Mouse (Mus musculus): Measurements from ENCODE around the gene Clcn2.
A peak's percentile ranks its signal among the peaks of the same experiment; 100 is the strongest.

The Clcn2 gene

DNA sequence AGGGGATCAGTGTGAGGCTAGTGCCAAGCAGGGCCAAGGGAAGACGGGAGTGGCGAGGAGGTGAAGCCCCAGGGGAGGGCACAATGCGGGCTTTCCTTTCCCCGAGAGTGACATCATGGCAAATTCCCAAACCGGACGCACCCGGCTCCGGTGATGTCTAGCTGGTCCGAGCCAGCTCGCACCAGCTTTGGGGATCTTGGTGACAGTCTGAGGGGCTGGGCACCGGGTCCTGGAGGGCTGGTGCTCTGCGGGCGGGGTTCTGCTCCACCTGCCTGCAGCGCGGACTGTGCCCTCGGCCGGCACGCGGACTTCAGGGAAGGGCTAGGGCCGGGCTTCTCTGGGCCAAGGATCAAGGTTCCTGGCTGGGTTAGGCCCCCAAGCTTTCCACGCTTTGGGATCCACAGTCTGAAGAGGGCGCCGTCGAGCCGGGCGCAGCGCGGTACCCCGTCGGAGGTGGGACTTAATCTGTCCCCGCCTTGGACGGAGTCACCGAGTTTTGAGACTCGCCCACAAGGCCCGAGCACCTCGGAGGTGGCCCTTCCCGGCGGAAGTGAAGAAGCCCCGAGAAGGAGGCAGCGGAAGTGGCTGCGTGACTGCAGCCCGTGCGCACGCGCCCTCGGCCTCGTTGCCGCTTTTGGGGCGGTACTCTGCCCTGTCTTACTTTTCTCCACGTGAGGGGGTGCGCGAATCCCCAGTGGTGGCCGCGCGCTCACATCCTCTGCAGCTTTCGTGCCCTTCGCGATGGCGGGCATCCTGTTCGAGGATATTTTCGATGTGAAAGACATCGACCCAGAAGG, at the start of gene Clcn2, which contains the start of gene Polr2h:
Gene Clcn2, minus strand, starts transcription at position 566 of the 797 bp plus-strand sequence.
Gene Polr2h, plus strand, starts transcription at position 485 of the 797 bp plus-strand sequence.
- DNase-seq (ENCODE audit: low read depth, low spot score): peak; percentile 99

DNA sequence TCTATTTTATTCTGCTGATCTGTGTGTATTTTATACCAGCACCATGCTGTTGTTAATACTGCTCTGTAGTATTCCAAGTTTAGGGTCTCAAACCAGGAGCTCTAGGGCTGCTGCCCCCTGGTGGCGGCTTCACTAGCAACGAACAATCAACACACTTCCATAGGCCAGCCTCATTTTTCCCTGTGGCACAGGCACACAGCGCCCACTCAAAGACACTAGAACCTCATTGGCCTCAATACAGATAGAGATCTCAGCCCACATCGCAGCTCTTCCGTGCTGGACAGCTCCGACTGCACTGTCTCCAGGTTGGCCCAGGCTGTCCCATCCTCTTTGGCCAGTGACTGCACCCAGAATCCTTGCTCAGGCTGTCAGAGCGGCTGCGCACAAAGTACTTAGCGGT, 47.7 kb upstream of the Clcn2 start:
- peak; percentile 94 for DNase-seq (ENCODE audit: low read depth, low spot score)

DNA sequence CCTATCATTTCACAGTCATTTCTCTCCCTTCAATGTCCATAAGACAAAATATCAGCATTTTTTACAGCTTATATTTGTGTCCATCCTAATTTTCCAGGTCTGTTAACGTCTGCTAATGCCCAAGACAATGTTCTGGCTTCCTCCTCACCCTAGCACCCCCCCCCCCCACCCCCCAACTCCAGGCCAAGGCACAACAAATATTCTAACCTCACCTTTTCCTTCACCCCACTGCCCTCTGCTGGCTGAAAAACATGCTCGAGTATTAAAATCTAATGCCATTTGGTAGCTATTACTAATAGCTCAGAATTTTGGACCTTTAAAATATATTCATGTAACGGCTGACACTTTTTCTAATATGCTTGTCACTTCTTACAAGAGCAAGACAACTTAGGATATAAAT, 44.1 kb upstream of the Clcn2 start:
- DNase-seq (ENCODE audit: low read depth, low spot score): peak; percentile 30

DNA sequence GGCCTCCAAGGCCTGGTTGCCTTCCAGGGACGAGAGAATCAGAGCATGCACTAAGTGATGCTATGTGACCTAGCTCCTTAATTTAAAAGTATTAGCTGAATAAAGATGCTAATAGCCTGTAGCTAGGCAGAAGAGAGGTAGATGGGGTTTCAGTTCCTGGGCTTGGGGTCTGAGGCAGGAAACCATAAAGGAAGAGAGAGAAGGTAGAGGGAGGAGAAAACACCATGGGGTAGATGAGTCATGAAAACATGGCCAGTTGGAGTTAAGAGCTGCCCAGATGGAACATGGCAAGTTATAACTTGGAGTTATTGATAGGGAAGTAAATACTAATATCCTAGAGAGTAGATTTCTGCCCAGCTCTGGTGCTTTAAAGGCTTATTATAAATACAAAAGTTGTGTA, 39.8 kb upstream of the Clcn2 start:
- no peak for DNase-seq (ENCODE audit: low read depth, low spot score)

DNA sequence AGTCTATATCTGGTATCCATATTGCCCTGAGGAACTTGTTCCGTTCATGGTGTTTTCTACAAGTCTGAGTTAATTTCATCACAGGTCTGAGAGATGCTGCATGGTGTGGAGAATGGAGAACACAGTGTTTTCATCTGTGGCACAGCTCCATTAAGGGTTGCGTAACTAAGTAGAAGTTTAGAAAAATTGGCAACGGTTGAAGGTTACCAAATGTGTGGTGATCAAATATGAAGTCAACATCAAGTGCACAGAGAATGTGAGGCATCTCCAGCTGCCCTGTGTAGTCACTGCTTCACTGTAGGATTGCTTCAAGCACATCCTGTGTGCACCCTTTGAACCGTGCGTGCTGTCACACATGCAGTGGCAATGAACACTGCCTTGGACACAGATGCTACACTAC, 38.5 kb upstream of the Clcn2 start:
- DNase-seq (ENCODE audit: low read depth, low spot score): no peak

DNA sequence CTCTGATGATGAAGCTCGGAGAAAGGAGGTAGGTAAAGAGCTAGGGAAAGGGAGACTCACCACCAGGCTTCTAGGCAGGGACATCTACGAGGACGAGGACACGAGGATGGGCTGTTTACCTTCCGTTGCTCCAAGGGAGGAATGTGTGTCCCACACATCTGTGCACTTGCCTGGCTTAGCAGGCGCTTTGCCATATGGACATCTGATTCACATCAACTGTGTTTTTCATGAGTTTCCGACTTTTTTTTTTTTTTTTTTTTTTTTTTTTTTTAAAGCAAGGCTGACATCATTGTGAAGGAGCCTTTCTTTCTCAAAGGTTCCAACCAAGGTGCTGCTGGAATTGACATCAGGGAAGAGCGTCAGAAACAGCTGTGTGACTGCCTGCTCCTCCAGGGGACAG, 33.0 kb upstream of the Clcn2 start:
- DNase-seq (ENCODE audit: low read depth, low spot score): no peak

DNA sequence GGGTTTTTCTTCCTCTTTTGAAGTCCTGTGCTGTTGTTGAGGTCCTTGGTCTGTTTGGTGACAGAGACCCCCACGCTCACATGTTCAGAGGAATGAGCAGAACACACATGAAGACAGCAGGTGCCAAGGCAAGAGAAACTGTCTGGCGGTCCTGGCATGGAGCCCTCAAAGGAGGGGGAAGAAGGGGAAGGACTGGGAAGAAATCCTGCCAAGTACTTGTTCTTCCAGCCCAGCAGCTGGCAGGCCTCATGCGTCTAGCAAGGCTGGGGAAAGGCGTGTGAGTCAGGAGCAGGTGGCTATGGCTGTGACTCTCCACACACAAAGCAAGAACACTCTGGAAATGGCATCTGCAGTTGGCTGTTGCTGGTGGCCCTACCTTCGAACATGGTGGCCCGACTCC, 29.1 kb upstream of the Clcn2 start:
- DNase-seq (ENCODE audit: low read depth, low spot score): no peak

DNA sequence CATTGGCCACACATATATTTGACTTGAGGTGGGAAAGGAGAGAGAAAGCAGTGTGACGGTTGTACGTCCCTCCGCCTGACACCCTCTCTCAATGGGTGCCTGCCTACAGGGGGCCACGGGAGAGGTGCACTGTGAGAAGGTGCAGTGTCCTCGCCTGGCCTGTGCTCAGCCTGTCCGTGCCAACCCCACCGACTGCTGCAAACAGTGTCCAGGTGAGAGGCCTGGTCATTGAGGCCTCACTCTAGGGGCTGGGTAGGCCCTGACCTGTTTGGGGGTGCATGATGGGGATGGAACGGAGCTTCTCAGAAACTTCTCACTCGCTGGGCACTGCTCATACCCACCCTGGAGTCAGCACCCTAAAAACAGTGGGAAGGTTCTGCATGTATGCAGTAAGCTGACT, 22.3 kb upstream of the Clcn2 start:
- no peak for DNase-seq (ENCODE audit: low read depth, low spot score)

DNA sequence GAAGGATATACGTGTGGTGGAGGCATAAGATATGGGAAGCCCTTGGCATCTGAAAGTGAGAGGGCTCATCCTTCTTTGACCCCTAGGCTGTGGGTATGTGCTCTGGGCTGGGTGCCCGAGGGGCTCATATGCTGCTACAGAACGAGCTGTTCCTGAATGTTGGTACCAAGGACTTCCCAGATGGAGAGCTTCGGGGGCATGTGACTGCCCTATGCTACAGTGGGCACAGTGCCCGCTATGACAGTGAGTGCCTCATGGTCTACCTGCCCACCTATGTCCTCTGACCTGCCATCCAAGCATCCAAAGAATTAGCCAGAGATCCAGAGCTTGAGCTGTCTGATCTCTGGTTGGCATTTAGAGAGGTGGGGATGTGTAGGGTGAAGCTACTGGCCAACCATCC, 19.3 kb upstream of the Clcn2 start:
- no peak for DNase-seq (ENCODE audit: low read depth, low spot score)

DNA sequence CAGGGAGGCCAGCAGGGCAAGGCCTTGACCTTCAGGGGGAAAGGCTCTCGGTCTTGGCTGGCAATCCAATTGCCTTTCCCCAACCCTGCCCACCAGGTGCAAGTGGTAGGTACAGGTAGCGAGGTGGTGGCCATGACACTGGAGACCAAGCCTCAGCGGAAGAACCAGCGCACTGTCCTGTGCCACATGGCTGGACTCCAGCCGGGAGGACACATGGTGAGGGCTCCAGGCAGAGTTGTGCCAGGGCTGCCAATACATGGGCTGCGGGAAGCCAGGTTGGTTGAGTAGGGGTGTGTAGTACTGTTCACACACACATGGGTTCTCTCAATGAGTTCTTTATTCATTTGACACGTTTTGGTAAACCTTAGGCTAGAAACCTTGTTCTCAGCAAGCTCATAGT, 18.6 kb upstream of the Clcn2 start:
- no peak for DNase-seq (ENCODE audit: low read depth, low spot score)

DNA sequence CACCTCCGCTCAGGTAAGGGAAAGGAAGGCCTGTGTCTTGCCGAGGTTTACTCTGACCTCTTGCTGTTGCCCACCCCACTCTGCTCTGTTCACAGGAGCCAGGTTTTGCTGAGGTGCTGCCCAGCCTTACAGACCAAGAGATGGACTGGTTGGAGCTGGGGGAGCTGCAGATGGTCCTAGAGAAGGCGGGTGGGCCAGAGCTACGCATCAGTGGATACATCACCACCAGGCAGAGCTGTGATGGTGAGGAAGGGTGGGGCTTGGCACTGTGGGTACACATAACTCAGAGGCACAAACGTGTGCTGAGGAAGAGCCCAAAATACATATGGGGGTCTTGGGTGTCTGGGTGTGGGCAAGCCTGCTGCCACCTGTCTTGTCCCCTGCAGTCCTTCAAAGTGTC, 18.1 kb upstream of the Clcn2 start:
- DNase-seq (ENCODE audit: low read depth, low spot score): no peak

DNA sequence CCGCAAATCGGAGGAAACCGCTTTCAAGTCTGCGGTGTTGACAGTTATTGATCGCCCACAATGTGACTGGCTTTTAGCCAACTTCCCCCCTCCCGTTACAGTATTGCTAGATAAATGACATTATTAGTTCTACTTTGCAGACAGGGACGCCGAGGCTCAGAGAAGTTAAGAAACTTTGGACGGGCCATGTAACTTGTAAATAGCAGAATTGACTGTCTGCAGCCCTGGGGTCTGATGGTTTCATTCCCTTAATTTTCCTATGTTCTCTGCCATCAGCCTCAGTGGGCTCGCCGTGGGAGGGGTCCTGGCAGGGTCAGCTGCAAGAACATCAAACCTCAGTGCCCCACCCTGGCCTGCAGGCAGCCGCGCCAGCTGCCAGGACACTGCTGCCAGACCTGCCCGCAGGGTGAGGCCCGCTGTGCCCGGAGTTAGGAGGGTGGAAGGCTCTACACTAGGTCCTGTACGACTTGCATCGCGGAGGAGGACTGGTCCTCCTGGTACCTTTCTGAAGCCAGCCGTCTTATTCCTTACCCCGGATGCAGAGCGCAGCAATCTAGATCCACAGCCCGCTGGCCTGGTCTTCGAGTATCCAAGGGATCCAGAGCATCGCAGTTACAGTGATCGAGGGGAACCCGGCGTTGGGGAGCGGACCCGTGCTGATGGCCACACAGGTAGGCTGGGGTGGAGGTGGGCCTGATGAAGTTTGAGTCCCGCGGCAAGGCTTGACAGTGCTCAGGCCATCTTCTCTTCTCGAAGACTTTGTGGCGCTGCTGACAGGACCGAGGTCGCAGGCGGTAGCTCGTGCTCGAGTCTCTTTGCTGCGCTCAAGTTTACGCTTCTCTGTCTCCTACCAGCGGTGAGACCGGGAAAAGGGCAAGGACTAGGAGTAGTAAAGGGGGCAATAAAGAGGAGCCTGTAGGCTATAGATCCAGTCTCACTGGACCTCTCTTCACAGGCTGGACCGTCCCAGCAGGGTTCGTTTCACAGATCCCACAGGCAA, 16.5 kb upstream of the Clcn2 start, which contains the start of gene Thpo:
Gene Thpo, minus strand, starts transcription at position 781 of the 1,000 bp plus-strand sequence.
- peak; percentile 53 for DNase-seq (ENCODE audit: low read depth, low spot score)

DNA sequence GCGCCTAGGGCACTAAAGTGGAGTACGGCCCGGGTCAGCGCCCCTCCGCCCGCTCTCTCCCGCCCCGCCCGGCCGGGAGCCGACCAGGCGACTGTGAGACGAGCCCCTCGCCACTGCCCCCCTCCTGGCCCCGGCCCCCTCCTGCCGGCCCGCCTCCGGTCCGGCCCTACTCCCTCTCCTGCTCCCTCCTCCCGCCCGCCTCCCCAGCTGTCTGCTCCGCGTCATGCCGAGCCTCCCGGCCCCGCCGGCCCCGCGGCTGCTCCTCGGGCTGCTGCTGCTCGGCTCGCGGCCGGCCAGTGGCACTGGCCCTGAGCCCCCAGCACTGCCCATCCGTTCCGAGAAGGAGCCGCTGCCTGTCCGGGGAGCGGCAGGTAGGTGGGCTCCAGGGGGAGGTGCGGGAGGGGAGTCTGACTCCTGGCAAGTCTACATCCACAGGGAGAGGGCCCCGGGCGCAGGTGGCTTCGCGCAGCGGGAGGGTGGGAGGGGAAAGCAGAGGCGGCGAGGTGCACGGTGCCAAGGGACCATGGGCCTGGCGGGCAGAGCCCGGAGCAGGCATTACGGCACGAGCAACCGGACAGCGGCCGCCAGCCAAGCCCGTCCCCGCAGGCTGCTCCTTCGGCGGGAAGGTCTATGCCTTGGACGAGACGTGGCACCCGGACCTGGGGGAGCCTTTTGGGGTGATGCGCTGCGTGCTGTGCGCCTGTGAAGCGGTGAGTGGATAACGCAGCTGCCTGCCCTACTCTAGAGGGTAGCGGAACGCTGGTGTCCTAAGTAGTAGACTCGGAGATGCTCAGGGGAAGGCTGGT, 15.6 kb upstream of the Clcn2 start, which contains the start of gene Chrd:
Gene Chrd, plus strand, starts transcription at position 203 of the 806 bp plus-strand sequence.
- DNase-seq (ENCODE audit: low read depth, low spot score): peak; percentile 63

DNA sequence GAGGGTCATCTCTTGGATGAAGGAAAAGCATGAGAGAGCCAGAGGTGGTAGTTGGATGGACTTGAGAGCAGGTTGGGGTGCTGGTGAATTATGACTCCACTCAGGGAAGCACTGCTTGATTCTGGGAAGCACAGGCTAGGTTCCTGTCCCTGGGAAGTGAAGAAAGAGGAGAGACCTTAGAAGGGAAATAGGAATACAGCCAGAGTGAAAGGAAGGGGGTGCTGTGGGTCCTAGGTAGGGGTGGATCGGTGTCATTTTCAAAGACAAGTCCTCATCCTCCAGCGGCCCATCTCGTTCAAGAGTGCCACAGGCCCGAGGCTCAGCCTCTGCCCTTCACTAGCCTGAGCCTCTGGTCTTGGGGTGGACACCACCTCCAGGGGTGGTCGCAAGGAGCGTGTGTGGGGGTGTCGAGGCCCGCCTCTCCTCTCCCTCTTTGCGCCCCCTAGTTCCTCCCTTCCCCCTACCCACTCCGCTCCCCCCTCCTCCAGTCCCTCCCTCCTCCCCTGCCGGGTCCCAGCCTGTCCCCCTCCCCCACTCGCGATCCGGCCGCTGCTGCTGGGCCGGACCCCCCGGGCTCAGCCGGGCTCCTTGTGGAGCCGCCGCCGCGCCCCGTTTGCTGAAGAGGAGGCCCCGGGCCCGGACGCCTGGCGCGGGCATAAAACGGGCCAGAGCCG, 14.8 kb upstream of the Clcn2 start:
- peak; percentile 37 for DNase-seq (ENCODE audit: low read depth, low spot score)

DNA sequence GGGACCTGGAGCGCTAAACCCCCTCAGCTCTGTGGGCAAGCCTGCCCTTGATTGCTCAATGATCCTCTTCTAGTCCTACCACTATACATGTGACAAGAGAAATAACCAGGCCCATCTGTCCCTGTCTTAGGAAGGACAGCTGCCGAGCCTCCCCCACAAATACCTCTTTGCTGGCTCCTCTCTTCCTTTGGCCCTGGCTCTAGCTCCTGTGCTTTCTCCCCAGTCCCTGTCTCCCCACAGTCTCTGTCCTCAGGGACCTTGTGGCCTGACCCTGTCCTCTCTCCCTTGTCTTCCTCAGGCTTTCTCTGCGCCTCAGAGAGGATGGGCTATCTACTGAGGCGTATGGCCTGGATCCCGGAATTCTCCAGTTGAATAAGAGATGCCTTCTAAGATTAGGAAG, 14.1 kb upstream of the Clcn2 start:
- no peak for DNase-seq (ENCODE audit: low read depth, low spot score)

DNA sequence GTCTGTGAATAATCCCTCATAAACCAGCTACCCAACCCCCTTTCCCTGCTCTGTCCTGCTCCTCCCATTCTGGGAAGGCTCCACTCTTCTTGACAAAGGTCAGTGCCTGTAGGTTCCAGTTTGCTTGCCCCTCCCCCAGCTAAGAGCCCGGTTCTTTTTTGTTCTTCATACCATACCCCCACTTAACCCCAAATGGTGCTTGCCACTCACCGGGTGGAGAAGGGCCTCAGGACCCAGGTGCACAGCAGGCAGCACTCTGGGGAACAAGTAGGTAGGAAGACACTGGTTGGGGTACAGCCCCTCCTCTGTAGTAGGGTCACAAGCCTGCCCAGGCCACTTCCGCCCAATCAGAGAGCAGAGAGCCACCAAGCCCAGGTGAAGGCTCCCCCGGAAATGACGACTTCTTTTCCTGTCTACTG, 12.8 kb upstream of the Clcn2 start:
- DNase-seq (ENCODE audit: low read depth, low spot score): peak; percentile 49

DNA sequence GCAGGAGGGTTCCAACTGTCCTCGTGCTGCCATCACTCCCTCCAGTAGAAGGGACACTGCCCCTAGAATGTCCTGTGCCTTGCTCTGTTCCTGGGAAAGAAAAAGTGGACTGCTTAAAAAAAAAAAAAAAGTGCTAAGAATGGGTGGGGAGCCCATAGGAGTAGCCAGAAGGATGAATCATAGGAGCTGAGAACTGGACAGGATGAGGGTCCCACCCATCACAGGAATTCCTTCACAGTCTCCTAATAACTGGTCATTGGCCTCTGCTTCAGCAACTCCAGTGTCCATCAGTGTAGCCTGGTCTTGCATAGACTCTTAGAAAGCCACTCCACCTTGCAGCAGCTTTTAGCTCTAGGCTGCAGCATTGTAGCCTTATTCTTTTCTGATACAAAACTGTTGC, 8.8 kb upstream of the Clcn2 start:
- DNase-seq (ENCODE audit: low read depth, low spot score): no peak

DNA sequence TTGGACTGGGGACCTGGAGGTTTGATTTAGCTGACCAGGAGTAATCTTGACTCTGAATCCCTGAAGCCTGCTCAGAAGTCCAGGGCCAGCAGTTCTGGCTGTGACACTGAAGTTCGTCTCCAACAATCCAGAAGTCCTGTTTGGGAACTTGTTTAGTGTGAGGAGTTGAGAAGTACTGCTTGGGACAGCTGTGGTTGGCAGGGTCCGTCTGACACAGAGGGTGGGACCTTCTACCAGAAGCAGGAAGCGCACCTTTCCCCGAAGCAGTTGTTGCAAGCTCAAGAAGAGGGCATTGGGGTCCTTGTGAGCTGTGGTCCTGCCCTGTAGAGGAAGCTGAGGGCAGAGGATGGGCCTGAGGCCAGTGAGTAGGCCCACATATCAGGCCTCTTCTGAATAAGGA, 8.2 kb upstream of the Clcn2 start:
- DNase-seq (ENCODE audit: low read depth, low spot score): no peak

DNA sequence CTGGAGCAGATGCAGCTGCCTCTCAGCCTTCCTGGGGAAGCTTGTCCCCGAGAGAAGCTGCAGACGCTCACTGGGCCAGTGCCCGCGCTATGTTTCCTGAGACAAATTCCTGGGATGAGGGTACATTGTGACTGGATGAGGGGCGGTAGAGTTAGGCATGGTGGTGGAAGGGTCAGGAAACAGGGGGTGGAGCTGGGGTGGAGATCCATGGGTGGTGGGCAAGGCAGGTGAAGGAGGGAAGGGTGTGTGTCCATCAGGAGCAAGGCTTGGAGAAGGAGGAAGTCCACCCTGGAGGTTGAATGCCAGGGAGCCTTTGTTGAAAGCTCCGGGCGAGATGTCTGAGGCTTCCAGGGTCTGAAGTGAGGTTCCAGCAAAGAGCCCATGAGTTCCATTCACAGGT, 7.8 kb upstream of the Clcn2 start:
- DNase-seq (ENCODE audit: low read depth, low spot score): no peak

DNA sequence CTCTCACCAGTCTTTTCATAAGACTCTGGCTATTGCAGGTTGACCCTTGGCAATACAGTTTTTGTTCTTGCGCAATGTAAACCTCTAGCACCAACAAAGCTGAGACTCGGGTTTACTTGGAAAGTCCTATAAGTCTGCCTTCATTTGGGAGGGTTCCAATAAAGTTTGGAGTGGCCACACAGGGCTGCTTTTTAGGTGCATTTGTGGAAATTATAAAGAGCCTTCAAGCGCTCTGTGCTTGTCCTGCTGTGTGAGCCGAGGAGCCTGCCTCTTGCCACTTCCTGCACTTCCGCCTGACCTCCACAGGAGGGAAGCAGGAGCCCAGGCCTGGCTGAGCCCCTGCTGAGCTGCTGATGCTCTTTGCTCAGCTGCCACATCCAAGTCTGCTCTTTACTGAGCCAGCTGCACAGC, 6.8 kb upstream of the Clcn2 start:
- DNase-seq (ENCODE audit: low read depth, low spot score): peak; percentile 92

DNA sequence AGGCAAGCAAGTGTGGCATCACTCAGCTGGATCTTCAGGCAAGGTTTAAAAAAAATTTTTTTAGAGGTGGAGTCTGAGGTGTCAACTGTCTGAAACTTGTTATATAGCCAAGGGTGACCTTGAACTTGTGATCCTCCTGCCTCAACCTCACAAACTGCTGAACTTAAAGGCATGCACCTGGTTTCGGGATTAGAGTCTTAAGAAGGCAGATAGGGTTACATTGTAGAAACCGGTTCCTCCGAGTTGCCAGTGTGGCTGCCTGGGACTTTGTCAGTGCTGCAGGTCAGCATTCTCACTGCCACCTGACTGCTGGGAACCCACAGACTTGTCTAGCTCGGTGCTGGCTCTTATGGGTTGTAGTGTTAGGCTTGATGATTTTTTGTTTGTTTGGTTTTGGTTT, 5.7 kb upstream of the Clcn2 start:
- no peak for DNase-seq (ENCODE audit: low read depth, low spot score)
